Mouse (Mus musculus): ENCODE measurements around the gene Plscr1. TPM values are rescaled to one million over a fixed set of nuclear protein-coding genes. Genes with fewer than 3 reads are reported as not detected.

Plscr1 gene
- 3.8 and 5.3 TPM in 2 replicates for polyA plus RNA-seq (2012; rRNA removed)

GRCm38 (mm10) chr9:92249447-92249852, at the start of gene Plscr1:
Gene Plscr1, plus strand, starts transcription at chr9:92249750.
- DNase-seq (ENCODE audit: extremely low spot score in 1 of 2, low spot score in 1 of 2) = no peak

GRCm38 (mm10) chr9:92204397-92204796, 45.2 kb upstream of the Plscr1 start:
- no peak for DNase-seq (ENCODE audit: extremely low spot score in 1 of 2, low spot score in 1 of 2)

- peak; percentile 3 to 82 for DNase-seq (ENCODE audit: extremely low spot score in 1 of 2, low spot score in 1 of 2)
These were observed 42.2 kb upstream of the Plscr1 start for GRCm38 (mm10) chr9:92207307-92207706.

GRCm38 (mm10) chr9:92207757-92208156, 41.8 kb upstream of the Plscr1 start:
- no peak for DNase-seq (ENCODE audit: extremely low spot score in 1 of 2, low spot score in 1 of 2)

GRCm38 (mm10) chr9:92209850-92210249, 39.7 kb upstream of the Plscr1 start:
- no peak for DNase-seq (ENCODE audit: extremely low spot score in 1 of 2, low spot score in 1 of 2)

- DNase-seq (ENCODE audit: extremely low spot score in 1 of 2, low spot score in 1 of 2) = no peak
These were observed 39.1 kb upstream of the Plscr1 start for GRCm38 (mm10) chr9:92210386-92210967.

GRCm38 (mm10) chr9:92211048-92211447, 38.5 kb upstream of the Plscr1 start:
- DNase-seq (ENCODE audit: extremely low spot score in 1 of 2, low spot score in 1 of 2) = no peak

- DNase-seq (ENCODE audit: extremely low spot score in 1 of 2, low spot score in 1 of 2) = peak in 1 of 2 experiments; percentile 28
These were observed 32.1 kb upstream of the Plscr1 start for GRCm38 (mm10) chr9:92217484-92217883.

GRCm38 (mm10) chr9:92217896-92218295, 31.7 kb upstream of the Plscr1 start:
- DNase-seq (ENCODE audit: extremely low spot score in 1 of 2, low spot score in 1 of 2) = no peak

GRCm38 (mm10) chr9:92220151-92220550, 29.4 kb upstream of the Plscr1 start:
- no peak for DNase-seq (ENCODE audit: extremely low spot score in 1 of 2, low spot score in 1 of 2)

GRCm38 (mm10) chr9:92221480-92221879, 28.1 kb upstream of the Plscr1 start:
- no peak for DNase-seq (ENCODE audit: extremely low spot score in 1 of 2, low spot score in 1 of 2)

- DNase-seq (ENCODE audit: extremely low spot score in 1 of 2, low spot score in 1 of 2) = no peak
These were observed 24.8 kb upstream of the Plscr1 start for GRCm38 (mm10) chr9:92224598-92225231.

GRCm38 (mm10) chr9:92226127-92226655, 23.4 kb upstream of the Plscr1 start:
- DNase-seq (ENCODE audit: extremely low spot score in 1 of 2, low spot score in 1 of 2) = no peak

GRCm38 (mm10) chr9:92226795-92227194, 22.8 kb upstream of the Plscr1 start:
- no peak for DNase-seq (ENCODE audit: extremely low spot score in 1 of 2, low spot score in 1 of 2)

- DNase-seq (ENCODE audit: extremely low spot score in 1 of 2, low spot score in 1 of 2) = no peak
These were observed 20.4 kb upstream of the Plscr1 start for GRCm38 (mm10) chr9:92228867-92229832.

- DNase-seq (ENCODE audit: extremely low spot score in 1 of 2, low spot score in 1 of 2) = no peak
These were observed 19.7 kb upstream of the Plscr1 start for GRCm38 (mm10) chr9:92229833-92230205.

GRCm38 (mm10) chr9:92234901-92235458, 14.6 kb upstream of the Plscr1 start:
- DNase-seq (ENCODE audit: extremely low spot score in 1 of 2, low spot score in 1 of 2) = no peak

- no peak for DNase-seq (ENCODE audit: extremely low spot score in 1 of 2, low spot score in 1 of 2)
These were observed 640 bp upstream of the Plscr1 start for GRCm38 (mm10) chr9:92248773-92249446.

- peak in 1 of 2 experiments; percentile 38 for DNase-seq (ENCODE audit: extremely low spot score in 1 of 2, low spot score in 1 of 2)
These were observed 630 bp downstream of the Plscr1 start for GRCm38 (mm10) chr9:92249987-92250772.
